Mouse (Mus musculus) monocyte, adult 59 days (primary cell): ENCODE results near the gene Olfr998. TPM values are rescaled to one million over a fixed set of nuclear protein-coding genes. Genes with fewer than 3 reads are reported as not detected.

Source experiments
- total RNA-seq, 2 experiments: library from RNA; stranded (reverse); gene quantifications; one replicate each; pipeline ENCODE4 v1.2.4; 2023

Gene Olfr998
- not detected for total RNA-seq

GRCm38 (mm10) chr2:85588648-85589047 is at the start of gene Olfr998:
Olfr998 (plus strand) TSS chr2:85588948.

GRCm38 (mm10) chr2:85578915-85579314 is 9.8 kb upstream of the Olfr998 start, which contains the start of gene Olfr996:
Olfr996 (plus strand) TSS chr2:85579215.

GRCm38 (mm10) chr2:85611803-85612202 is 23.1 kb downstream of the Olfr998 start, which contains the start of gene Olfr1000:
Olfr1000 (minus strand) TSS chr2:85611903.

Other genes with a start within 250 kb of the Olfr998 start
- gene Olfr987, start 249.6 kb upstream of the Olfr998 start, total RNA-seq, result not detected
- not detected for gene Olfr988, start 225.7 kb upstream of the Olfr998 start, total RNA-seq
- gene Olfr992, start 179.5 kb upstream of the Olfr998 start, total RNA-seq, result not detected
- gene Olfr993, start 174.1 kb upstream of the Olfr998 start, total RNA-seq, result not detected
- gene Olfr994, start 152.5 kb upstream of the Olfr998 start, total RNA-seq, result not detected
- gene Olfr995, start 145.3 kb upstream of the Olfr998 start, total RNA-seq, result not detected
- not detected for gene 4833423E24Rik, start 69.9 kb upstream of the Olfr998 start, total RNA-seq
- not detected for gene Olfr996, start 9.7 kb upstream of the Olfr998 start, total RNA-seq
- gene Olfr1000, start 23.0 kb downstream of the Olfr998 start, total RNA-seq, result not detected
- not detected for gene Olfr1002, start 61.8 kb downstream of the Olfr998 start, total RNA-seq
- not detected for gene Olfr154, start 75.5 kb downstream of the Olfr998 start, total RNA-seq
- gene Olfr1006, start 89.8 kb downstream of the Olfr998 start, total RNA-seq, result not detected
- gene Olfr1008, start 100.5 kb downstream of the Olfr998 start, total RNA-seq, result not detected
- not detected for gene Olfr1009, start 126.5 kb downstream of the Olfr998 start, total RNA-seq
- not detected for gene Olfr1012, start 173.8 kb downstream of the Olfr998 start, total RNA-seq
- not detected for gene Olfr1013, start 178.2 kb downstream of the Olfr998 start, total RNA-seq
- gene Olfr1014, start 183.8 kb downstream of the Olfr998 start, total RNA-seq, result not detected
- not detected for gene Olfr1015, start 193.1 kb downstream of the Olfr998 start, total RNA-seq
- not detected for gene Olfr1016, start 213.6 kb downstream of the Olfr998 start, total RNA-seq
- not detected for gene Olfr1018, start 229.5 kb downstream of the Olfr998 start, total RNA-seq